Comparison of ENCODE assay signal across 9 mouse cellular contexts in genomic region chr2:131527061-131527460, GRCm38 (mm10). TPM values are rescaled to one million over a fixed set of nuclear protein-coding genes. Genes with fewer than 3 reads are reported as not detected.
DNase-seq lines count a peak whose midpoint lies in the region; ATAC-seq and TF ChIP-seq lines count a peak whose summit lies in the region.
"Had no signal": no experiment of that assay in that cellular context is flagged by ENCODE, and none has a peak within 500 bp of the region (broad histone marks: within the 10 kb centered on the region; RNA-seq: fewer than 3 reads in every experiment).

No protein-coding gene starts in this region.

- H3K4me1 ChIP-seq in lung, embryonic 14.5 days (ENCODE audit: insufficient read depth): no peaks in the 10 kb centered on the region
- H3K4me1 ChIP-seq in cortical plate, adult 2 months (ENCODE audit: control insufficient read depth, insufficient read depth, low read length): no peaks in the 10 kb centered on the region
- 0 out of 2 replicates have a peak, but pooled peaks cover 3% of the 10 kb centered on the region for H3K4me1 ChIP-seq in midbrain, embryonic 13.5 days (replicated peaks)
- H3K4me1 ChIP-seq: midbrain, embryonic 12.5 days had no signal

- DNase-seq in adrenal gland, postnatal 10 days: peak; percentile 39
- DNase-seq in adrenal gland, postnatal 25 days: no peak
- peak; percentile 51 for DNase-seq in lung, embryonic 14.5 days
- DNase-seq in lung, postnatal 14 days: no peak
- peak; percentile 29 to 46 for DNase-seq in natural killer cell, adult 2 months (ENCODE audit: low spot score in 2 of 2)
- DNase-seq in frontal cortex, postnatal 14 days (ENCODE audit: low spot score in 2 of 2): no peak

- H3K9ac ChIP-seq in lung, embryonic 14.5 days: no peak overlapping the region
- H3K9ac ChIP-seq in midbrain, embryonic 13.5 days (replicated peaks): no peak overlapping the region
- H3K9ac ChIP-seq: midbrain, embryonic 12.5 days had no signal

- no peak overlapping the region for H3K4me2 ChIP-seq in lung, embryonic 14.5 days
- H3K4me2 ChIP-seq in midbrain, embryonic 13.5 days (replicated peaks): no peak overlapping the region
- H3K4me2 ChIP-seq: midbrain, embryonic 12.5 days had no signal

- H3K27me3 ChIP-seq in lung, embryonic 14.5 days (ENCODE audit: insufficient read depth, low read length): no peaks in the 10 kb centered on the region
- H3K27me3 ChIP-seq in midbrain, embryonic 13.5 days: no peaks in the 10 kb centered on the region

- no peaks in the 10 kb centered on the region for H3K9me3 ChIP-seq in lung, embryonic 14.5 days (ENCODE audit: low read depth, low read length)
- H3K9me3 ChIP-seq in midbrain, embryonic 13.5 days: no peaks in the 10 kb centered on the region
- H3K9me3 ChIP-seq: midbrain, embryonic 12.5 days had no signal

- H3K27ac ChIP-seq in lung, embryonic 14.5 days (ENCODE audit: low read depth): no peak overlapping the region
- H3K27ac ChIP-seq in cortical plate, adult 2 months (ENCODE audit: insufficient read depth, low read length): no peak overlapping the region
- H3K27ac ChIP-seq in midbrain, embryonic 13.5 days: no peak overlapping the region
- H3K27ac ChIP-seq: midbrain, embryonic 12.5 days had no signal

- TF ChIP-seq POLR2A in cortical plate, adult 2 months (IDR thresholded peaks at IDR 0.05; ENCODE audit: extremely low read depth, insufficient read depth, low read length): no peak

- no peaks in the 10 kb centered on the region for H3K36me3 ChIP-seq in lung, embryonic 14.5 days (ENCODE audit: insufficient read depth)
- peaks cover 9% of the 10 kb centered on the region for H3K36me3 ChIP-seq in midbrain, embryonic 13.5 days
- H3K36me3 ChIP-seq: midbrain, embryonic 12.5 days had no signal

- no peak overlapping the region for H3K4me3 ChIP-seq in lung, embryonic 14.5 days (ENCODE audit: low read depth, low read length)
- no peak overlapping the region for H3K4me3 ChIP-seq in cortical plate, adult 2 months (ENCODE audit: insufficient read depth, low read length)
- no peak overlapping the region for H3K4me3 ChIP-seq in midbrain, embryonic 13.5 days (replicated peaks)
- H3K4me3 ChIP-seq: midbrain, embryonic 12.5 days had no signal

- peak; percentile 61 for TF ChIP-seq CTCF in lung, embryonic 14.5 days (IDR thresholded peaks at IDR 0.05; ENCODE audit: low read depth)
- TF ChIP-seq CTCF in cortical plate, adult 2 months (IDR thresholded peaks at IDR 0.05; ENCODE audit: extremely low read depth, insufficient read depth, low read length): peak; percentile 70

- WGBS in lung, embryonic 14.5 days: 44% methylated on average over 3 of the region's 3 CpGs
- WGBS in midbrain, embryonic 13.5 days: 46% methylated on average over 3 of the region's 3 CpGs

- no peak for ATAC-seq in lung, embryonic 14.5 days (ENCODE audit: insufficient read depth)
- no peak for ATAC-seq in midbrain, embryonic 13.5 days

RNA-seq across cellular contexts. Expression of gene Adra1d, which starts 35.0 kb away (rescaled TPM):
- 10 to 100 TPM; 12.0 to 17.7 TPM for total RNA-seq in adrenal gland, postnatal 10 days (2021)
- total RNA-seq in adrenal gland, postnatal 25 days (2021): 19.2 and 36.8 TPM in 2 replicates
- 2.0 and 2.7 TPM in 2 replicates for polyA plus RNA-seq in lung, embryonic 14.5 days (2014; fragmentation: Nextera tagmentation; extraction: Ambion mirVana)
- polyA plus RNA-seq in cortical plate, adult 2 months (2012; rRNA removed): 32.0 and 38.9 TPM in 2 replicates
- not detected in 2 replicates for polyA plus RNA-seq in midbrain, embryonic 13.5 days (2015; fragmentation: Nextera tagmentation; extraction: Ambion mirVana)

RNA-seq across cellular contexts. Expression of gene Smox, which starts 35.8 kb away (rescaled TPM):
- total RNA-seq in adrenal gland, postnatal 10 days (2021): 10 to 100 TPM; 20.1 to 21.0 TPM
- total RNA-seq in adrenal gland, postnatal 25 days (2021): 24.9 and 25.2 TPM in 2 replicates
- polyA plus RNA-seq in lung, embryonic 14.5 days (2014; fragmentation: Nextera tagmentation; extraction: Ambion mirVana): 23.9 and 28.7 TPM in 2 replicates
- 61.1 and 63.4 TPM in 2 replicates for polyA plus RNA-seq in cortical plate, adult 2 months (2012; rRNA removed)
- polyA plus RNA-seq in midbrain, embryonic 13.5 days (2015; fragmentation: Nextera tagmentation; extraction: Ambion mirVana): 45.5 and 46.5 TPM in 2 replicates

Comparison
In these comparisons a context has a peak if more than half of its experiments do, and no peak if none do; other contexts are left out.
1. DNase-seq: peak in adrenal gland, postnatal 10 days (single experiment), lung, embryonic 14.5 days (single experiment) and natural killer cell, adult 2 months (2 of 2); none in adrenal gland, postnatal 25 days (single experiment), lung, postnatal 14 days (single experiment) and frontal cortex, postnatal 14 days (0 of 2).